Mouse (Mus musculus): ENCODE results near the gene Kctd10.
A peak's percentile ranks its signal among the peaks of the same experiment; 100 is the strongest.

Gene Kctd10

DNA sequence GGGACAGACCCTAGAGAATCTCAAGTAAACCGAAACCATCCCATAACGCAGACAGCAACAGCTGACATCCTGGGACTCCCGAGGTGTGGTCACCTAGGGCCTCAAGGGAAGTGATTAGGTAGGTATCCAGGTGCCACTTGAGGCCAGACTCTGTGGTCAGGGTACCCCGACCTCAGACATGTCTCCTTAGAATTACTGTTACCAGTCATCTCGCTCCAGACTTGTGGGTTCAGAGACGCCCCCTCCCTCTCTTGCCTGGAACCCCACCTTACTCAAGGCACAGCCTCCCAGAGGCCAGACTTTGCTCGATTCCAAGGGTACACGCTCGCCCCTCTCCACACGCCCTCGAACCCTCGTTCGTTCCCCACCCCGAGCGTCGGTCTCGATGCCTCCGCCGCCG is 545 bp downstream of the Kctd10 start:
- DNase-seq (ENCODE audit: low read depth, low spot score), result no peak

DNA sequence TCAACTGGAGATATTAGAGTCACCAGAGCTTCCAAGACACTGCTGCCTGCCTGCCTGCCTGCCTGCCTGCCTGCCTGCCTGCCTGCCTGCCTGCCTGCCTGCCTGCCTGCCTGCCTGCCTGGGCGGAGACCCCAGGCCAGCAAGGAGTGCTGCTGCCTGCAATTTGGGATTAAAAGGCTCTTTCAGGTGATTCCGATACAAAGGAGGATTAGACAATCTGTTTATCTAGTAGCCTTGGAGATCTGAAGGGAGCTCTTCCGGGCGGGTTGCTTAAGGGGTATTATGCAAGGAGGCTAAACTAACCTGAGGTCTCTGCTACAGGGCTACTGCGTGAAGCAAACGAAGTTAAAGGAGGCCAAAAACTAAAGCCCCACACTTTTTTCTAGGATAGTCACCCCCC is 1.4 kb downstream of the Kctd10 start:
- no peak for DNase-seq (ENCODE audit: low read depth, low spot score)

DNA sequence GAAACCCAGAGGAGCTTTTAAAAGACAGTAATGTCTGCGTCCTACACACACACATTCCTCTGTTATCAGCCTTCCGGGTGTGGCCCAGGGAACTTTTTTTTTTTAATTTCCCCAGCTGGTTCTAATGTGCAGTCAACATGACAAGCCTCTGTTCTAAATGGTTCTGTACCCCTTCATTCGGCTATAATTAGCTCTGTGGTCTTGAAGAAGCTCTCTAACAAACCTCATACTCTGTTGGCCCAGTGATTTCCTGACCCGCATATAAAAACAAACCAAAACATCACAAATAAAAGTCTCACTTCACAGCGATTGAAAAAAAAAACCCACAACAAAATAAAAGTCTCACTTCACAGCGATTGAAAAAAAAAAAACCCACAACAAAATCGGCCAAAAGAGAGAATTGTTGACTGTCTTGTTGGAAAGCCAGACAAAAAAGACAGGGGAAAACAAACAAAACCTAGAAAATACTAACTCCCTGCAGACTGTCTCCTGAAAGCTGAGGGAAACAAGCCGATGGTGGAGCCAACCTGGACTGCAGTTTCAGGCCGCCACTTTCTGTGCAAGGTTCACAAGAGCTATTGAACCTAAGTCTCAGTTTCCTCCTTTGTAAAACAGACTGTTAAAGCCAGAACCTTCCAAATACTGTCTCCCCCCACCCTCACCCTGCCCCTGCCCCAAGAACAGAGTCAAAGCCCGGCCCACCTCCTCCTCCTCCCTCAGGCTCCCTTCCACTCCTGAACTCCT is 2.0 kb downstream of the Kctd10 start:
- no peak for DNase-seq (ENCODE audit: low read depth, low spot score)

DNA sequence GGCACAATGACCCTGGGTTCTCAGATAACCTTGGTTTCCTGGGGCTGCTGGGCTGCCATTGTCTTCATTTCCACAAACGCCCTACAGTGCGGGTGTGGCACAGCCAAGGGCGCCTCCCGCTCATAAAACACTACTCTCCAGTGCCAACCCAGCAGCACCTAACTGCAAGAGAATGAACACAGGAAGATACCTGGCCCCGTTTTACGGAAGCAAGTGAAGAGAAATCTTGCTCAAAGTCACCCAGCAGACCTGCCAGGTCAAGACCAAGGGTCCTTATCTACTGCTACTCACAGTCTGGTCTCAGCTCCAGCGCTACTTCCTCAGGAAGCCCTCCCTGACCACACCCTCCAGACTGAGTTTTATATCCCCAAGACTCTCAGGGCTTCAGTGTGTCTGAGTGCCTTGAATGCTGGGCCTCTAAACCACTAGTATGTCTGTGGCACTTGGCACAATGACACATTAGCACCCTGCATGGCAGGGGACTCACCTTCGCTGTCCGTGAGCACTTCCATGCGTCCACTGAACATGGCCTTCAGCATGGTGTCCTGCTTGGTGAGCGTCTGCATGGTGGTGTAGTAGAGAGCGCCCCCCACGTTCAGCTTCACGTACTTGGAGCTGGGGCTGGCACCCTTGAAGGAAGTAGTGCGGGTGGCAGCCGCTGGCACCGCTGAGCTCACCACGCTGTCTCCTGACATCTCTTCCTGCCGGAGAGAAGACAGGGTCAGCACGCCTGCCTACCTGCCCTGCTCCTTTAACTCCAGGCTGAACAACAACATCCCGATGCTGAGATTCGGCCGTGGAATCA is 5.7 kb downstream of the Kctd10 start:
- no peak for DNase-seq (ENCODE audit: low read depth, low spot score)

DNA sequence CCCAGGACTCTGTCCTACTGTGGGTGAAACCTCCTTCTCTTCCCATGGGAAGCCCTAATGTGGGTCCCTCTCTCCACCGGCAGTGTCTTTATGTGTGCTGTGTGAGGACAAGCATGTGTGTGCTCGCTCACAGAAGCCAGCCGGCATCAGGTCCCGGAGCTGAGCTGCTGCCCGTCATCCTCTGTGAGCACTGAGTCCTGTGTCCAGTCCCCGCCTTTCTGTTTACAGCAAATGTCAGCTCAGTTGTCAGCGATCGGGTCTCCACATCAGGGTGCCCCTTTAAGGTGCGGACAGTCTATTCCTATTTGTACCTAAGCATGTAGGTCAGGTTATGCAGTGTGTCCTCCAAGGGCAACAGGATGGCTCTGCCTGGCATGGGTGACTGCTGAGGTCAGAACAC is 6.7 kb downstream of the Kctd10 start:
- no peak for DNase-seq (ENCODE audit: low read depth, low spot score)

DNA sequence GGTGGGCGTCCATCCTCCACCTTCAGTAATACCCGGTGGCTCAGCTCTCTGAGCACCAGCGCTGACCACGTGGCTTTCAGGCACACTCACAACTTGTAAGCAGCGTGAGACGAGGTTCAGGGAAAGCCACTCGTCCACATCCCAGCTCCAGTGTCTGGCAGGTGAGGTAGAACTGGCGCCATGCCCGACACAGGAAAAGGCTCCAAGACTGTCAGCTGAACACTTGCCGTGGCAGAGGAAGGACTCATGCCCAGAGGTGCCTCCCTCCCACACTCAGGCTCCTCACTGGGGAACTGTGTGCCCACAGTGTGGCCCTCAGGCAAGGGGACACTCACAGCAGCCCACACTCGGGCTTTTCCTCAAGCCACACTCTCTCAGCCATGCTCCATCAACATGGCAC is 7.1 kb downstream of the Kctd10 start:
- DNase-seq (ENCODE audit: low read depth, low spot score), result no peak

DNA sequence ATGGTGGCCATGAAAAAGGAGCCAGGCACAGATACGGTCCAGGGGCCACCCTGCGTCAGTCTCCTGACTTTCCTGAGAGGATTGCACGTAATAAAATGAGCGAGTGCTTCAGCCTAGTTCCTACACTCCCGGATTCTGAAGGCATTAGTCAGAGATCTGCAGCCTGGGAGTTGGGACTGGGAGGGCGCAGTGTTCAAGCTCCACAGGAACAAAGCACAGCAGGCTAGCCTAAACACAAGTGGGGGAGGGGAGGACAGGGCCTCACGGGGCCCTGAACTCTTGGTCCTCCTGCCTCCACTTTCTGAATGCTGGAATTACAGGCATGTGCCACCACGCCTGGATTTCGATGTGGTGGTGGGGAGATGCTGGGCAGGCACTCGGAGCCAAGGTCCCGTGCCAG is 7.7 kb downstream of the Kctd10 start:
- no peak for DNase-seq (ENCODE audit: low read depth, low spot score)

DNA sequence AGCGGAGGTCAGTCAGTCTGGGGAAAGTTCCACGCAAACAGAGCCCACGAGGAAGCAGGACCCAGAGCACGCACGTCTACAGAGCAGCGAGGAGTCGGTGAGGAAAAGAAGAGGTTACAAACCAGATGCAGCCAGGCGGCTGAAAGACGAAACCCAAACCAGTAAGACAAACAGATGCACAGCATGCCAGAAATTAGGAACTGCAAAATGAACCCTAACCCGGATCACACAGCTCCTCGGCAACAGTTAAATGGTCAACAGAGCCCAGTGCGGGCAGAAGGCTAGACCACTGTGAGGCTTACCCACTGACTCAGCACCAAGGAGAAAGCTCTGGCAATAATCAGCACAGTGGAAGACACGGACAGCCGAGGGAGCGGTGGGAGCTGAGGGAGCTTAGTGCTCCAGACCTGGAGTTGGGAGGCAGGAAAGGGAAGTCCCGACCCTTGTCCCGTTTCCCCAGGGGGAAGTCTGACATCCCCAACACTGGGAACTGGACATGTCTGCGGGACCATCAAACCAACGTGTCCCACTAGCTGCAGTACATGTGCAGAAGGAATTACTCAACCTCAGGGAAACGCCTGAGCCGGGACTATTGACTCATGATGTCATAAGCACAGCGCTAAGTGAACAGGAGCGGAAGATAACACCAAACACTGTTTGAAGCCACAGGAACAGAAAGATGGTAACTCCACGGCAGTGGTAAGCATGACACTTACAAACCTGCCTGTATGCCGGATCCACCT is 8.4 kb downstream of the Kctd10 start:
- DNase-seq (ENCODE audit: low read depth, low spot score), result no peak

DNA sequence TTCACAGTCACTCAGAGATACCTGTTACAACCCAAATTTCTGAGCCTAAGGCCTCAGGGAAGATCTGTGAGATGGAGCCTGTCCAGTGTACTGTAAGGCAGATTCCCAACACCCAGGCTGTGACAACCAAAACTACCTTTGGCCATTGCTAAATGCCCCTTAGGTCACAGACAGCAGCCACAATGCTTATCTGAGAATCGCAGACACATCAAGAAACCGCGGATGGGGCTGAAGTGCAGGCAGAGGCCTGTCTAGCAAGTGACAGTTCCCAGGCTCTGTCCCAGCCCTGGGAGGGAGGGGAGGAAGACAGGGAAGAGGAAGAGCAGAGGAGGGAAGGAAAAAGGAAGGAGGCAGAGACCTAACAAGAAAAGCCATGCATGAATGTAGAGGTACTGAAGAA is 9.0 kb downstream of the Kctd10 start:
- no peak for DNase-seq (ENCODE audit: low read depth, low spot score)

DNA sequence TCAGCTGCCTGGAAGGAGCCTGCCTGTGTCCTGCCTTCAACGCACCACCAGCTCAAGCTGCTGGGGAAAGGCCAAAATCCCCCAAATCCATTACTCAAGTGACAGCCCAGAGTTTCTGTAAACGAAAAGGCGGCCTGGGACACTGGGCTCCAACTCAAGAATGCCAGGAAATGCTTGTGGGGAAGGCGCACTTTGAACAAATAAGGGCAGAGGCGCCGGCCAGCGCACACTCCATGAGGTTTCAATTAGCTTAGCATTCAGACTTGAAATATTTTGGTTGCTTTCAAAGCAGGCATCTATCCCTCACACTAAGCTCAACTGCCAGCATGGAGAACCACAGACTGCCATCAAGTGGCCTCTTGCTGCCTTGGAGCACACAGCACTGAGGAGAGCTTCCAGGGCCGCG is 9.9 kb downstream of the Kctd10 start:
- no peak for DNase-seq (ENCODE audit: low read depth, low spot score)

DNA sequence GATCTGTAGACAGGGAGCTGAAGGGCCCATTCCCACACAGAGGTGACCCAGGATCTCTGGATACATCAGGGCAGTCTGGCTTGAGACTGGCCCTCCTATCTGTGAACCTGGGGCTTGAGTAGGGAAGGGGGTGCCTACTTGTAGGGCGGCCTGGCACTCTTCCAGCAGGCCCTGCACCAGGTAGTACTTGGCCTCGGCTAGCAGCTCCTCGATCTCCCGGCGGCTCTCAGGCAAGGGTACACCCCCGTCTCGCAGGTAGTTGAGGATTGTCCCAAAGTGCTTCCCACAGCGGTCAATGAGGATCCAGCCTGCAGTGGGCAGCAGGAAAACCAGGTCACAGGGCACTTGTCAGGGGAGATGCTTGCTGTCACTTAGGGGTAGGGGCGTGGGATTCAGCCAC is 10.4 kb downstream of the Kctd10 start:
- DNase-seq (ENCODE audit: low read depth, low spot score), result no peak

DNA sequence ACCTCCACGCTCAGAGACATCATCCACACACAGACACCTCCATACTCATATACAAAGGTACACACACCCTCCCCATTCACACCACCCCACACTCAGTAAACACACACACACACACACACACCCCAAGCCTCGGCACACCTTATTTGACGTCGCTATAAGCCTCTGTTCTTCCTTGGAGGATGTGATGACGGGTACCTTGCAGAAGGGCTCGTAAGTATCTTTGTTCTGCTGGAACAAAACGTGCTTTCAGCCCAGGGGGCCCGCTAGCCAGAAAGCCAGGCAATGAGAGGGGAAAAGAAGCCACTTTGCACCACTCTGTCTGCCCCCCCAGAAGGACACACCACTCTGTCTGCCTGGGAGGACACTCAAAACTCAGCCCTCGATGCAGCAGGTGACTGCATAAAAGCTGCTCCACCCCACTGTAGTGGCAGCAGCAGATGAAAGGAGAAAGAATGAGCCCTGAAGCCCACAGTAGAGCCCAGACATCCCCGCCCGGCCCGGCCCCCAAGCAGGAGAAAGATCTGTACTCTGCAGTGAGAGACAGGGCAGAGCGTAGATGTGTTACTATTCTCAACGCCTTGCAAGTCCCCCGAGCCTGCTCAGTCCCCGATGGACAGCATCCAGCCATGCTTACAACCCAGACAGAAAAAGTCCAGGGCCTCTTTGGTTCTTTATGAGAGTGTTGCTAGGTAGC is 11.4 kb downstream of the Kctd10 start:
- no peak for DNase-seq (ENCODE audit: low read depth, low spot score)

DNA sequence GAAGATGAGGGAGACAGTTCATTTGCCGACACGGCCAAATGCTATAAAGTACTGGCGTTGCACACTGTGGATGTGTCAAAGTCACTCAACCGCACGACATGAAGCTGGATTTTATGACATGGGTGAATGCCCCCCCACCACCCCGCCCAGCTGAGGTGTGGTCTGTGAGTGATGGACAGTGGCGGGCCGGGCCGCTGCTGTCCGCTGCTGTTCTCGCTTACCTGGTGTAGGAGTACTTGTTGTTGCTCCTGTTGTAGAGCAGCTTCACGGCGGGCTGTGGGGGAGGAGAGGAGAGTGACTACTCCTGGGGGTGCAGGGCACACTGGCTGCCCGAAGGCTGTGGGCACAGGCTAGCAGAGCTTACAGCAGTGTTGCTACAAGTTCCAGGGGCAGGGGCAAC is 12.2 kb downstream of the Kctd10 start:
- no peak for DNase-seq (ENCODE audit: low read depth, low spot score)

DNA sequence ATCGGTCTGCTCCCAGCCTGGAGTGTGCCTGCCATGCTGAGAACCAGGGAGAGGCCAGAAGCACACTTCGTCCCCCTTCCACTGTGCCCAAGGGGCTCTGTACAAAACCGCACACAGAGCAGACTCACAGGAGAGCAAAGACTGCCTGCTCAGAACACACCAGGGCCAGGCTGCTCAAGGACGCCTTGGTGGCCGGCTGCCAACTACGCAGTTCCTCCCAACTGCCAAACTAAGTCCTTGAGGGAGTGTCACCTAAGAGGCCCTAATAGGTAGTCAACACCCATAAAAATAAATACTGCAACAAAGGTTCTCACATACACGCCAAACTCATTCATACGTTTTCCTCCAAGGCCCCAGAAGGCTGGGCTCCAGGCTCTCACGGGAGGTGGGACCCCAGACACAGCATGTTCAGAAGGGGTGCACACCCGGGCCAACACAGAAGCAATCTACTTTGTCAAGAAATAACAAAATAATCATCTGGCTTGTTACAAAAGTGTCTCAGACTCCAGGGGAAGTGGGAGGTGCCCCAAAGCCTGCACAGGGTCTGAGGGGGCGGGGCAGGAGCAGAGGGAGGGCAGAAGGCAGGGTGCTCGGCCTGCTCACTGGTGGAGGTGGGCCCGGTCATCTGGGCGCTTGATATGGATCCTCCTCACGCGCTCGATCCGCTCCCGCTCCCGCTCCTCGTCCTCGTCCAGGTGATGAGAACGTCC is 15.1 kb downstream of the Kctd10 start:
- DNase-seq (ENCODE audit: low read depth, low spot score), result no peak

DNA sequence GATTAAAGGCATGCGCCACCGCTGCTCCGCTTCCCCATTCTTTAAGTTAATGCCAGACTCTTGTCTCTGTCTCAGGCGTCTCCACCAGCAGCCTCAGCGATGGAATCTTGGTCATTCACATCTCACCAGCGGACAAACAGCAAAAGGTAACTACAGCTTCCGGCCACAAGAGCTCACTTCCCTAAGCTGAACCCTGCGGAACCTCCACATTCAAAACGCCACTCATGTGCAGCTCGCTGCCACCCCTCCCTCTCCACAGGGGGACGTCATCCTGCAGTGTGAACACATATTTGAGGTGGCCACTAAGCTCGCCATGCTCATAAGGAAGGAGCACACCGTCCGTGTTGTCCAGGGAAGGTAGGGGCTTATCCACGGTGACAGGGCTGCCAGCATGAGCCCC is 19.3 kb downstream of the Kctd10 start:
- no peak for DNase-seq (ENCODE audit: low read depth, low spot score)

DNA sequence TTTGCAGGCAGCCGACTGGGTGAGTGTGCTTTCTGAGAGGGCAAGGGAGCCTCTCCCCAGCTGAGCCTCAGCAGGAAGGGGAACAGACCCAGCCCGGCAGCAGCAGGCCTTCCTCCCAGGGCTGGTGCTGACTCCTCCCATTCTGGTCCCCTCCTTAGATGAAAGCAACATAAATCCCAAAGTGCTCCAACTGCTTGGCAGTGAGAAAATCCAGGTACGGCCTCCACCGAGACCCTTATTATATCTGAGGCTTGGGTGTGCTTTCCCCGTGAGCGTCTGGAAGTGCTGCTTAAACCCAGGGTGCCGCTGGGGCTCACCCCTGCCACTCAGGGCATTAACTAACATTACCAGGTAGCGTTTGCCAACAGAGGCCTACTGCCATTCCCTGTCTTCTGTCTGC is 20.7 kb downstream of the Kctd10 start:
- DNase-seq (ENCODE audit: low read depth, low spot score), result no peak

DNA sequence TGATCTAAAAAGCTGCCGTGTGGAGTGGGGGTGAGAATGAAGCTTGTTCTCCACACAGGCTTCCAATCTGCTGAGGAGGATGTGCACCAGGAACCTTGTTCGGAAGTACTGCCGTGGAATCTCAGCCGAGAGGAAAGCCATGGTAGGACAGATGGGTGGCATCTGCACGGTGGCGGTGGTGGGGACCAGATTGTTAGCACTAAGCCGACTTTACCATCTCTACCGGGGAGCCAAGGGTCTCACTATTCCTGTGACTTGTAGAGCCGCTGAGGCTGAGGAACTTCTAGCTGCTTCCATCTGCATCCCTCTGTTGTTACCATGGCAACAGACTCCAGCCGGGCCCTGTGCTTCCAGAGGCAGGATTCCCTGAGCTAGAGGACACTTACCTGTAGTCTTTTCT is 21.5 kb downstream of the Kctd10 start:
- DNase-seq (ENCODE audit: low read depth, low spot score), result no peak

DNA sequence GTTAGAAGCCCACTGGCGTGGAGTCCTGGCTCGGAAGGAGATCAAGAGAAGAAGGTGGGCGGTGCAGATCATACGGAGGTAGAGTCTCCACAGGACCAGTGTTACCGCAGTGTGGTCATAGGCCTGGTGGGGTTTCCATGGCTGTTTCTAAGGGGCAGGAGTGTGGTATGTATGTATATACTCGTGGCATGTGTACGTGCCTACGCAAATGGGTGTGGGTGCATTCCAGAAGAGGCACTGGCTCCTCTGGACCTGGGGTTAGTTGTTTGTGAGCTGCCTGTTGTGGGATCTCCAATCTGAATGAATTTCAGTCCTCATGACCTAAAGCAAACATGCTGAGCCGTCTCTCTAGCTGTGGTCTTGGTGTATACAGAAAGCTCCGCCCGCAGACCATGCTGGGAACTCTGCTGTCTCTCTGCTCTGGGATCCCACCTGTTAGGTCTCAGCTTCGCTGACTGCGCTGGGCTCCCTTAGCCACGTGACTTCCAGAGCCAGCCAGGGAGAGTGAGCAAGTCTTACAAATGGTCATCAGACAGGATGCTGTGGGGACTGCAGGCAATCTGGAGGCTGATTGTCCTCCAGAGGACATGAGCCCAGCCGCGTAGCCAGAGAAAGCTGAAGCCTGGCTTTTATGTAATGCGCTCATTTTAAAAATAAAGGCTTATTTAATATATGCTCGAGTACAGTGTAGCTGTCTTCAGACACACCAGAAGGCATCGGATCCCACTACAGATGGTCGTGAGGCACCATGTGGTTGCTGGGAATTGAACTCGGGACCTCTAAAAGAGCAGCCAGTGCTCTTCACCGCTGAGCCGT is 23.2 kb downstream of the Kctd10 start:
- no peak for DNase-seq (ENCODE audit: low read depth, low spot score)

DNA sequence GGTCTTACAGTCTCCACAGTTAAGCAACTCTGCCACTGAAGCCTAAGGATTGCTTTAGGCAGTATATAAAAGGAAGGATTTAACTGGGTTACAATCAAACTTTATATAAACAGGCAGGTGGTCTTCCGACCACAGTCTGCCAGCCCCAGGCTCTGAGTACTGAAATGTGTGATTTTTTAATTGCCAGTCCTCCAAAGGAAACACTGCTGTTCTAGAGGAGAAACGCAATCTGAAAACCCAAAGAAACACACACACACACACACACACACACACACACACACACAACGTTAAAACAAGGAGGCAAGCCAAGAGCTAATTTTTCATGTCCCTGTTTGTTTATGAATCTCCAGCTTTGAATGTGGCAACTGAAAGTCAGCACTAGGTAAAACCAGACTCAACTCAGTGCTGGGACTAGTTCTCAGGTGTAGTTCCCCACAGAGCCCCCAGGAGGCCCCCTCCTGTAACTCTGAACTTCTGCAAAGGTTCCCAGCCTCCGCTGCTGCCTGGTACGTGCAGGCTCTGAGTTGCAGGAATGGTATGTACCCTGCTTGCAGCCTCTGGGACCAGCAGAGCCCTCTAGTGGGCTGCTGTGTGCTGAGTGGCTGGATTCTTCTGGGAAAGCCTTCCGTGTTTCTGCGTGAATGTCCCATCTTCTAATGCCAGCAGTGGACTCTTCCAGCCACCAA is 23.9 kb downstream of the Kctd10 start:
- DNase-seq (ENCODE audit: low read depth, low spot score), result peak; percentile 29

DNA sequence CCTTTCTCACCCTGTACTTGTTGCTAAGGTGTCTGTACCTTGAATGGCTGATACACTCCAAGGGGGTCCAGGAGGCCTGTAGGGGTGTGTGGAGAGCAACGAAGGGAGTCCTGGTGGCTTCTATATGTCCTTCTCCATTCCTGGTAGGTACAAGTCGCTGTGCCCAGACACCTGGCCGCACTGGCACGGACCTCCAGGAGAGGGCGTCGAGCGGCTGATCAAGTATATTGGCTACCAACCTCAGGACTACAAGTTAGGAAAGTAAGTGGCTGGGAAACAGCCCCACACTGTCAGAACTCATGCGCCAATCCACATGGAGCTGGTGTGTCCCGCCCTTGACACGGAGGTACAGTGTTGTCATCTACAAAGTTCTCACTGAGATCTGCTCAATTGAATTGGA is 28.8 kb downstream of the Kctd10 start:
- DNase-seq (ENCODE audit: low read depth, low spot score), result no peak
